Mouse (Mus musculus): ENCODE results near the gene Lats2. TPM values are rescaled to one million over a fixed set of nuclear protein-coding genes. Genes with fewer than 3 reads are reported as not detected.

The Lats2 gene
- total RNA-seq, 4 experiments from 2014 or later, result 37.7 to 49.3 (median 44.2) TPM

DNA sequence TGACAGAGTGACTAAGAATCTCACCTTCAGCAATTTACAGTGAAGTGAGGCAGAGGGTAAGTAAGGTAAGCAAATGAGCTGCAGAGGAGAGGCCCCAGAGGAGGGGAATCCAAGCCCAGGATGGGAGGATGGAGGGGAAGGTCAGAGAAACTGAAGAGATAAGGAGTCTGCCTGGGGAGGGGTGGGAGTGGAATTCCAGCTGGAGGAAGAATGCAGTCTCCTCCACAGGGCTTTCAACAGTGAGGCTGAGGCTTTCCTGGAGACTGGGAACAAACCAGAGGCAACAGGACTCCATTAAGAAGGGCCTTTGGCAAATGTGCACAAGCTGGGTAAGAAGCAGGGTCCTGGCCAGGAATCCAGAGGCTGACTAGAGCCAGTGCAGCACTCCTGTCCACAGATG is 21.1 kb downstream of the Lats2 start:
- DNase-seq, result no peak

DNA sequence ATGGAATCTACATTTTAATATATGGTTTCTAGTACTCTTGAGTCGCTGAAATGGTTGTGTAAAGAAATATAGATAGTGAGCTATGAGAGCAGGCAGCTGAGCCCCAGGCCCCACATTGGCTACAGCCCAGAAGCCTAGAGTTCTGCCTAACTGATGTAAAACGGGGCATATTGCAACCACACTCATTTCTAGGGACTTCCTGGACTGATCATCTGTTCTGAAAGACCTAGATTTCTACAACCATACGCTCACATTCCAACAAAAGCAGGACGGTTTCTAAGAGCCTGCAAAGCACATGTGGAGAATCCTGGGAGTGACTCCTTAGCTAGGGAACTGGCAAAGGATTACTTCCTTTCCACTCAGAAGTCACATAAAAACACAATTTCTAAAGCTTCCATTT is 22.0 kb downstream of the Lats2 start:
- no peak for DNase-seq

DNA sequence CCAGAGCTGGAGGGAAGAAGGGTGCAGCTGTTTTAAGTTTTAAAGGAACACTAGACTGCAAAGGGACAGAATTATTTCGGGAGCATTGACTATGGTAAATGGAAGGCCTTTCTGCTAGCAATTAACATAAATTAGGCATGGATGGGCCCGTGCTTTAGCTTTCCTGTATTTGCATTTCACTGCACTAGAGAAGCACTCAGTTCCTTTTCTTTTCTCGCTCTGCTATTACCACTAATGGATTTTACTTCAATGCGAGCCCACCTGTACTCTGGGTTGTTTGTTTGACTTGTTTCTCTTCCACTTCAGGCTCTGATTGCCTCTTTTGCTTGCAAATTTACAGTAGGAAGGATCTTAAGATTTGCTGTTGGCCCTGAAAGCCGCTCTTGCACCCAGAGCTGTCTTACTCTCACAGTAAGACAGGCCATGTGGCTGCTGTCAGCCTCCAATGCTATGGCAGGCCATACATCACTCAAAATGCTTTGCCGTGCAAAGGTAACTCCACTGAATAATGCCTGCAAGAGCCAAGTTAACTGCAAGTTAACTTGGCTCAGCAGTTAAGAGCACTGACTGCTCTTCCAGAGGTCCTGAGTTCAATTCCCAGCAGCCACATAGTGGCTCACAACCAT is 25.4 kb downstream of the Lats2 start:
- no peak for DNase-seq

DNA sequence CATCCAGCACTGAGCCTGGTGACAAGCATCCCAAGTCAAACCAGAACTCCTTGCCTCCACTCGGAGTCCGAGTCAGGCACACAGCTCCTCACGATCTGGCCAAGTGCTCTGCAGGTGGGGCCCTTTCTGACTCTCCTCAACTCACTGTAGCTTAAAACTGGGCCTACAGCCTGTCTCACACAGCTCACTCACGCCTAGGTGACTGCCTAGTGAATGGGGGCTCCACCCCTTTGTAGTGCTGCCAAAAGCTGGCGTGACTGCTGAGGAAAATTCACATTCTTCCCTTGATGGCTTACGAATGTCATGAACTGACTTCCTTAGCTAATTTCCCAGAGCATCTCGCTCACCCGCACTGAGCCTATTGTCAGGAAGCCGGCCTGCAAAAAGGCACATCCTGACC is 27.7 kb downstream of the Lats2 start:
- peak; percentile 27 for DNase-seq

DNA sequence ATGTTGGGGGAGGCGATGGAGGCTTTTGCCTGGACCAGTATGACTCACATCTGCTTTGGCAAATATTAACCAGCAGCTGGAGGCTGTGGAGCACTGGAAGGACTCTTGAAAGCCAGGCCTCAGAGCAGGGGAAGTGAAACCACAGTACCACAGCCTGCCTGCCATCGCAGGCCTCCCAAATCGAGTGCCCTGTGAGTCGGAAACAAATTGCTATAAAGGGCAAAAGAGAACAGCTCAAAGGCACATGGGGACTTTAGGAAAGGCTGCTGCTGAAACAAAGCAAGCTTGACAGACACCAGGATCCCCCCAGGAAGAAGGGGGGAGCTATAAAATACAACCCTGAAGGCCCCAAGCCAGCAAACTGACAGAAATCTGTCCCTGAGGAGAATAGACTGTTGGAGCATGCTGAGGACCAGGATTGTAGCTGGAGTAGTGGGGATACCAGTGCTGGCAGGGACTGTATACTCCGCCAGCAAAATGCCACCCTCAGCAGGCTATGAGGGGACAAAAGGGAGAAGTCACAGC is 28.2 kb downstream of the Lats2 start:
- no peak for DNase-seq

DNA sequence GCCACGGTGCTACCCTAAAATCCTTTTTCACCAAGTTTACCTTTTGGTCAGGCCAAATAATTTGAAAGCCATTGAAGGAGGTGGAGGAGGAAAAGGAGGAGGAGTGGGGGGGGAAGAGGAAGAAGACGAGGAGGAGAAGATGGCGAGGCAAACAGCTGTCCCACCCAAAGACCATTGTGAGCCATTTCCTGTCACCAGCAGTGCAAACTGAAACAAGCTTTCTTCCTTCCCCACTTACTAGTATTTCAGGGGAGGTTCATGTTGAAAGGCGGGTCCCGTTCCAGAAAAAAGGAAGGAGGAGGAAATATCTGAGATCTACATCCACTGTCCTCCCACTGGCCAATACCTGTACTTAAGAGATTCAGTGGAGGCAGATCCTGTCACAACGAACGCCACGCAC is 28.8 kb downstream of the Lats2 start:
- no peak for DNase-seq

DNA sequence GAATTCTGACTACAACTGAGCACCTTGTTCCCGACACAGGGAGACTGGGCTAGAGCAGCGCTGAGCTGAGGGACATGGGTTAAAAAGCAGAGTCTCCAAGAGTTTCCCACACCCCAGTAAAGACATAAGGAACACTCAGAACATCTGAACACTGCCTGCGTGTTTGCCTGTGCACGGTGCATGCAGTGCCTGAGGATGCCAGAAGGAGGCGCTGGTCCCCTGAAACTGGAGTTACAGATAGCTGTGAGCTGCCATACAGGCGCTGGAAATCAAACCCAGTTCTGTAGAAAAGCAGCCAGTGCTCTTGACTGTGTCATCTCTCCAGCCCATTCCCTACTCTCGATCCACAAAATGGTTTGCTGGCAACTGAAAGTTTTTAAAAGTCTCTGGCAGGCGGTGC is 32.0 kb downstream of the Lats2 start:
- DNase-seq, result no peak

DNA sequence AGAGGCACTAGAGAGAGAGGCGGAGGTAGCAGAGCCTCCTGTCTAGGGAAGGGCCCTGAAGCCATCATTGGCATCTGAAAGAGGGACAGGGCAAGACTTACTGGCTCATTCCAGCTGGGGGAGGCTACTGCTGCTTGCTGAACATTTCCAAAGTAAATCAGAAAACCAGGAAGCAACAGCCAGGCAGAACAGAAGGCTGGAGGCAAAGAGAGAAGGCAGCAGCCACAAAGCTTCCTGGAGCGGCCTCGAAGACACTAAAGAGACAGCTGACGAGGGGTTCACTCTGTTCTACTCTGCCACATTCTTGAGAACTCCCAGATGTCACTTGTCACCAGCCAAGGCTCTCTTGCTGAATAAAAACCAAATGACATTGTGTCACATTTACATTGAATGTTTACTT is 33.7 kb downstream of the Lats2 start:
- DNase-seq, result no peak

DNA sequence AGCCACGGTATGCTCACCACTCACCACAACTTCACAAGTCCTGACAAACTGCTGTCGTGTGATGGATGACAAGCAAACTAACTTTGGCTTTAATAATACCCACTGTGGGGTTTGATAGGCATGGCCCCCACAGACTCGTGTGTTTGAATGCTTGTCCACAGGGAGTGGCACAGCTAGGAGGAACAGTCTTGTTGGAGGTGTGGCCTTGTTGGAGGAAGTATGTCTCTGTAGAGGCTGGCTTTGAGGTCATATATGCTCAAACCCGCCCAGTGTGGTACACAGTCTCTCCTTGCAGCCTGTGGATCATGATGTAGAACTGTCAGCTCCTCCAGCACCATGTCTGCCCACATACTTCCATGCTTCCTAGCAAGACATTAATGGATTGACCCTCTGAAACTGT is 39.9 kb downstream of the Lats2 start:
- DNase-seq, result no peak

DNA sequence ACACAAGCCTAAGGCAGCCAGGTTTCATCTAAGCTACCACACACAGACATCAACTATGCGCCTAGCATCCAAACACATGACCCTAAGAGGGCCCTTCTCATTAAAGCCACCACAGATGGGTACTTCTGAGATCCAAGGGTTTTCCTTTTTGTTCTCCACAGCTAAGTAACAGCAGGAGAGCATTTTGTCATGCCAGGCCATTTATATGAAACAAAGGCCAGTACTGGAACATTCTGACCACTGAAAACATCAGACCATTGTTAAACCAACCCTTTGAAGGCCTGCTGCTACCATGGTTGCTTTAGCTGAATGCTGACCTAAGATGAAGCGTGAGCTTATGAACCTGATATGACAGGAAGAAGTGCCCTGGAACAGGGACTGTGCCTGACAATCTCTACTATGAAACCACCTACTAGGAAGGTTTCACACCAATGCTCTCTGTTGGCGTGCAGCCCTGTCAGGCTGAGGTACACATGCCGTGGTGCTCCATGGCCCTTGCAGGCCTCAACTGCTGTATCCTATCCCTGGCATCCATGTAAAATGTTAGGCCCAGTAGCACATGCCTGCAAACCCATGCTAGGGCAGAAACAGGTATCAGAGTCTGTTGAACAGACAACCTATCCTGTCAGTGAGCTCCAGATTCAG is 41.5 kb downstream of the Lats2 start:
- DNase-seq, result no peak

DNA sequence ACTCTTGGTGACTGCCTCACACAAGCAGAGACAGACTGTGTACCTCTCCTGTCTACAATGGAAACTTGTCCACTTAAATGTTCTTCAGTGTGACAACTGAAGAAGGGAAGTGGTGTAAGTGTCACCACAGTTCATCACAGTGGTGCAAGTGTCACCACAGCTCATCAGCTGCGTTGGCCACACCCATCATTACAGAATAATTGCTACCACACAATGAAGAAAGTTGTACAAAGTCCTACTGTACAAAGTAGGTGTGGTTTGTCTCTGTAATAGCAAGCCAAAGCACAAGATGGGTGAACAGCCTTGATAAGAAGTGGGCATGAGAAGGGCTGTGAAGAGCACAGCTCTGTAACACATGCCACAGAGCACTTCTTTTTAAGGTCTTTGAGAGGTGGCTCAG is 45.3 kb downstream of the Lats2 start:
- DNase-seq, result no peak

DNA sequence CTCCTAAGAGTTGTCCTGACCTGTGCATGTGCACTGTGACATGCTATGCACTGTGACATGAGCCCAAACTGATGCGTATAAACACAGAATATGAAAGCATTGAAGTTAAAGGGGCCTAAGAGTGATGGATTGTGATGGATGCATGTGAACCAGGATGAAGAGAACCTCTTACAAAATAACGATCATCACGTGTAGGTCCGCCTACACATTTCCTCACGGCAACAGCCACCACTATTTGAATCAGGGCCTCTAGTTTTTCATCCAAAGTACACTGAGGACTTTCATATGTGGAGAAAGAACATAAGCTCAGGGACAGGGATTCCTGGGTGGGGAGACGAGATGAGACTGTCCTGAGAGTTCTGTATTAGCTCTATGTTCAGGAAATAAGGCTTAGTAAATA is 47.1 kb downstream of the Lats2 start:
- DNase-seq, result no peak

DNA sequence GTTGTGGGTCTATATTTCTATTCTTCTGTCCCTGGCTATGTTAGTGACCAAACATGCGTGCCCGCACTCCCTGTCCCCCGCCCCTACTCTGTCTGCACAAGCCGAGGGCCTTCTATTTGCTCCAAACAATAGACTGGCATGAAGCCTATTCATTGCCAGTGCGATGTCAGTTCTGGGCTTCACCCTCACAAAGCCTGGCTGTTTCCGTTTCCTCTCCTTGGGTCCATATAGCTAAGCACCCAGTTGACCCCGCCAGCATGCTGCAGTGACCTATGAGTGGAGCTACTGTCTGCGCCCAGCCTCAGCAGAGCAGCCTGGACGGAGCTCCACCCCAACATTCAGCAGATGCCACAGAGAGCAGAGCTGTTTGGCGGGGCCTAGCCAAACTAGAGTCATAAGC is 49.0 kb downstream of the Lats2 start:
- no peak for DNase-seq

DNA sequence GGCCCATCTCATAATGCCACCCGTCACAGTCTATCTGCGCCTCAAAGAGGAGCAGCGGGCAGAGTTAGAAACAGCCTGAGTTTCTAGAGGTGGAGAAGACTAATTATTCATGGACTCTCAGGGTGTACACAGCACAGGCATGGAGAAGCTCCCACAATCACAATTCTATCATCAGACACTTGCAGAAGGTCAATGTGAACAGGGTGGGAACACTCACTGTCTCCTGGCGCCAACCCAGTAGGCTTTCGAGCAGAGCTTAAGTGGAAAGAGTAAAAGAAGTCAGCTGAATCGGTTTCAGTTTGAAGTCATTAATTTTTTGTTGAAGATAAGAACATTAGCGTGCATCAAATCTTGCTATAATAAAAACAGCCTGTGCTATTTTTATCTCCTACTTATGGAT is 49.6 kb downstream of the Lats2 start:
- no peak for DNase-seq

DNA sequence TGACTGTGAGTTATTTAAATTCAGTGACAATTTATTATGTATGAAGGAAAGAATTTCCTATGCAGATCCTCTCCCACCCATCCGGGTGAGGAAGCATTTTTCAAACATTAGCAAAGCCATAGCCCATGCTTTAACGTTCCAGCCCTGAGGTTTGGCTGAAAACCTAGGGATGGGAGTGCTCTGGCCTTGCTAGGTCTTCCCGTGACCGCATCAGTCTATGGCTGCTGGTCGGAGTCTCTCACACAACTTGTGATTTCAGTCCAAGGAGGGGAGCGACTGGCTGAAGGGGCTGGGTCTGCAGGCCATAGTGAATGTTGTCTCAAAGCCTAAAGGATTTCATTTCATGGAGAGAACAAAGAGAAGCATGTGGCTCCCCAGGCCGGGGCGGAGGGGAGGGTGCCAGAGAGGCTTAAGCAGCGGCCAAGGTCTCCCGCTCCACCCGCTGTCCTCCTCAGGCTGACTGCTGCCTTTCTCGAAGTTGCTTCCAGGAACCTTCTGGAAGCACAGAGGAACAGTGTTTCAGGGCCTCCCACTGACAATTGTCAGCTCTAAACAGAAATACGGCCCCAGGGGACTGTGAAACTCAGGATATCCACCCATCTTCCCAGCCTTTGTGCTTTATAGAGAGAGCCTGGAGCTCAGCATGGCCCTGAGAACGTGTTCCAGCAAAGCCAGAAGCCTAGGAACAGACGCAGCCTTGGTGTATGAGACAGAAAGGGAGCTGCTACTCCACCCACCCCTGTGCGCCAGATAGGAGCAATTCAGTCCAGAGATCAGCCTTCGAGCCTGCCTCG is 50.9 kb downstream of the Lats2 start:
- DNase-seq, result peak; percentile 19

DNA sequence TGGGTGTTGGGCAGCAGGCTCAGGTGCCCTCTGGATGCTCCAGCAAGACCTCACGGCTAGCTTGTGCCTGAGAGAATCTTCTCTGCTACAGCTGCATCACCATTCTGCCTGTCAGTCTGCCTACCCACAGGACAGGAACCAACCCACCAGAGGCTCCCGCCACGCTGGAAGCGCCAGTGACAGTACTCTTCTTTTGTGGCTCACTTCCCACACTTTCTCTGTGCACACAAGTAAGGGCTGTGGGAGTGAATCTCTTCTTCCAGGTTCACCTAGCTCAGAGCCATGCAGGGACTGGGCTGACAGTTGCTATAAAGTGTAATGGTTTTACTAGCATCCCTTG is 51.5 kb downstream of the Lats2 start:
- no peak for DNase-seq

DNA sequence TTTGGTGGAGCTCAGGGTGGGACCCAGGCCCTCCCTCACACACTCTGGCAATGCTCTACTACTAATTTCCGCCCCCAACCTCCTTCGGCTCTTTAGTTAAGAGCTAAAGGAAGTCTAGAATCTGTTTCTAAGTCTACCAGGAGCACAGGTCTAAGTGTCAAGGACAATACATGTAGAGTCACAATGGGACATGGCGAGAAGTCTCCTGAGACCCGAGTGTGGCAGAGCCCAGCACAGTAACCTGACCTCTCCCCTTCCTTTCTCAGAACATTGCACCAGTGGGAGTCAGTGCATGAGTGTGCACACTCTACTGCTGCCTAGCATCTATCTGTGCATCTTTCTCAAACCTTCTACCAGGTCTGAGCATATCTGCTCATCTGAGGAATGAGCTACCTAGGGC is 52.4 kb downstream of the Lats2 start:
- DNase-seq, result no peak

DNA sequence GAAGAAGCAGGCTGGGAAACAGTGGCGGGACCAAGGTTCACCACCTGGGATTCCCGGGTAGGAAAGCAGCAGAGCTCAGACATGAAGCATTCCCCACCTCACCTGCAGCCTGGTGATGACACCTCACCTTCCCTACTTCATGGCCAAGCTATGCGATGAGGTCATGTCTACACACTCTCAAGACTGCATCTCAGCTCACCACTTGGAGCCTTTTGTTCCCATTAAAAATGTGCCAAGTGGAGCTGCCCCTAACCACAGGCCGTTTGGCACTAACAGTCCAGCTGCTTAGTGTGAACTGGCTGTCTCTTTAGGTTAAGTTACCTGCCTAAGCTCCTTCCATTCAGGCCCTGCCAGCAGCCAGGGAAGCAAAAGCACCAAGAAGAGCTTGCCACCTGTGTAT is 53.1 kb downstream of the Lats2 start:
- DNase-seq, result no peak

DNA sequence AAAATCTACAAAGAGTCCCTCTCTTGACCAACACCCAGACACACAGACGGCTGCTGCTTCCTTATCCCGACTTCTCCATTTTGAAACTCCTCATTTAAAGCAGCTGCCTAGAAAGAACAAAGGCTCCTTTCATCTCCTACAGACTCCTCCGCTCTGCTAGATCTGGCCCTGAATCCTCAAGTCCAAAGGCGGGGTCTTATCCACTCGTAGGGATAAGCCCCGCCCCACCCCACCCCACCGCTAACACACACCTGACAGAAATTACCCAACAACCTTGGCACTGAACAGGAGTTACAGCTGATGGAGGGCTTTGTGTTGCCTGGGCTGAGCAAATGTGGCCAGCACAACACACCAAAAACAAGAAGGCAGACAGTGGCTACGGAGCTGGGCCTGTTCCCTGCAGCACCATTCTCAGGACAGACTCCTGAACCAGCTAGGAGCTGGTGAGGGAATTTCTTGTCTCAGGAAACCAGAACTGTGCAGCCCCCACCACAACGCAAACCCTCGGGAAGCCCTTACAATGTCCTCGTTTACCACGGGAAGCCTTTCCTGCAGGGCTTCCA is 56.2 kb downstream of the Lats2 start:
- DNase-seq, result no peak

DNA sequence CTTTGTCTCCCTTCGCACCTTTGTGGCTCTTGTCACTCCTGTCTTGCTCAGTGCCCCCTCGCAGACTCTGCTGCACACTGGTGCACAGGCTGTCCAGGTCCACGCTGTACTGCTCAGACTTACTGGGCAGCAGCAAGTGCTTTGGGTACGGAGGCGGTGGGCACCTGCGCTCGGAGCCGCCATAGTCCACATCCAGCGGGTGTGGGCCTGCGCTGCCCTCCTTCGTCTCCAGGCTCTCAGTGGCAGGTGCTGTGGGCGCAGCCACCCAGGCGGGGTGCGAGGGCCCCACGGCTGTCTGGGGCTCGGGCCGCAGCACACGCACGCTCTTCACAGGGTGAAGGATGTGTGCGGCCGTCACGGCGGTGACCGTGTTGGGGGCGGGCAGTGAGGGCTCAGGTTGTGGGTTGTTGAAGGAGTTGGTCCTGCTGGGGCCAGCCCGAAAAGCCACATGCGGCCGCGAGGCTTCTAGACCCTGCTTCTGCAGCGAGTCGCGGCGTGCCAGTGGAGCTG is 58.7 kb downstream of the Lats2 start:
- no peak for DNase-seq

DNA sequence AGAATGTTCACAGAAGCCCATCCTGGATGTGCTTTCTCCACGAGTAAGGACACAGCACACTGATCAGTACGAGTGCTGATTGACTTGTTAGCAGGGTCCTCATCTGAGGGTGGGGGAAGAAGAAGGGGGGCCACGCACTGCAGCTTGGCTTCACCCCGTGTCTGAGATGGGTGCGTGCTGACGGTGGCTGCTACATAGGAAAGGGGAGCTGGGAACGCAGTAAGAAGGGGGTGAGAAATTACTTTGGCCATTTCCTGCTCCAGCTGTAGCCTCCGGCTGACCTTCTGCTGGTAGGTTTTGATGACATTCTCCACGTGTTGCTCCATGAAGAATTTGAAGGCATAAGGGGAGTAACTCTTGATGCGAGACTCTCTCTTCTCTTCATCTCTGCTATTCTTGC is 59.2 kb downstream of the Lats2 start:
- no peak for DNase-seq

DNA sequence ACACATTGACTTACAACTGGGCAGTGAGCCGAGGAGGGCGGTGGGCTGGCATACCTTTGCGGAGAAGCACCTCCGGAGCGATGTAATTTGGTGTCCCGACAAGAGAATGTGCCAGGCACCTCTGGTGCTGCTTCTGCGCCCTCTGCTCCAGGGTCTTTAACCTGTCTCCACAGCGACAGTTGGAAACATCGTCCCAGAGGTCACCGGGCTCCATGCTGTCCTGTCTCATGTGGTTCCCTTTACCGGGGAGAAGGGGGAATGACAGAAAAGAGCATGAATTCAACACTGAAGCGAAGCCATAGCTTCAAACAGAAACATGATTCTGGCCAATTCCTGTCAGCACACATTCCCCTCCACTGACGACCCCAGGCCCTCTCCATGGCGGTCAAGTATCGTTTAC is 62.1 kb downstream of the Lats2 start:
- no peak for DNase-seq

DNA sequence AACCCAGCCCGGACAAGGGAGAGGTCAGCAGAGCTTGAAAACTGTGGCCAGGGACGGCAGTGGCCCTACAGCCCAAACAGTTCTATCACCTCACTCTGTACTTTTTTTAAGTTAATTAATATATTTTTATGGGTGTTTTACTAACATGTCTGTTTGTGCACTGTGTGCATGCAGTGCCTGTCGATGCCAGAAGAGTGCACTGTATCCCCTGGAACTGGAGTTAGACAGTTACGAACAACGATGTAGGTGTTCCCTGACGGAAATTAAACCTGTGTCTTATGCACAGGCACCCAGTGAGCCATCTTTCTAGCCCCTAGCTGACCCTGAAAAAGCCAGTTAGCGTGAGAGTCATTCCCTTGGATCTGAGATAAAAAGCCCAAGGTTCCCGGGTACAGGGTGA is 62.6 kb downstream of the Lats2 start:
- no peak for DNase-seq

Measured in adrenal gland, adult 8-10 months (tissue).